Mouse (Mus musculus): ENCODE measurements around the gene Slc7a4.

DNA sequence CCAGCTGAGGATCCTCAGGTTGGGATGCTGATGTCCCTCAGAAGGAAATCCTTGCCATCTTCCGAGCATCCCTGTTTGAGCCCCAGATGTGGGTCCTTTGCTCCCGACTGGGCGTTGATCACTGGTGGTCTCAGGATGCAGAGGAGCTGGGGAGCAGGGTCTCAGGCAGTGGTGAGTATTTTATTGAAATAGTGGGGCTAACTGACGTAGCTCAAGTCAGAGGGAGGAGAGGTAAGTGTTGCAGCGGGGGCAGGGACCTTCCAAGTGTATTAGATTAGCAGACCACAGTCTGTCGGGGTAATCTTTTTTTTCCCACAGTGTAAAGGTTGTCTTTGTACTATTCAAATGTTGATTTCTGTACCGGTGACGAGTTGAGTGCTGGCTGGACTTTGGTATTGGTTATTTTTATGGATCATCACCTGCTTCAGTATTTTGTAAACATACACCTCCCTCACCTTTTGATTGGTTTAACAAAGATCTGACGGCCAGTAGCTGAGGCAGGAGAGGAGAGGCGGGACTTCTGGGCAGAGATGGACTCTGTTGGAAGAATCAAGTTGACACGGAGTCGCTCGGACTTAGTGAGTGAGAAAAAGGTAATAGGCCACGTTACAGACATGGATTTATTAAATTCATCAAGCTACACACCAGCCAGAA lies 50.2 kb downstream of the Slc7a4 start:
- no peak for TF ChIP-seq TAL1 (conservative IDR thresholded peaks at IDR 0.05; ENCODE audit: low read depth, low read length)
- no peak for TF ChIP-seq CTCF (IDR thresholded peaks at IDR 0.05; ENCODE audit: low read depth, low read length)
